Mouse (Mus musculus): Measurements from ENCODE around the gene Emid1. TPM values are rescaled to one million over a fixed set of nuclear protein-coding genes. Genes with fewer than 3 reads are reported as not detected.

Emid1 gene
- 8.6 and 9.3 TPM in 2 replicates for polyA plus RNA-seq (2015; fragmentation: Nextera tagmentation; extraction: Ambion mirVana)

GRCm38 (mm10) chr11:5151680-5152337 lies at the start of gene Emid1:
Emid1 (minus strand) TSS chr11:5152257.
- WGBS: 2% methylated on average over 38 of the region's 53 CpGs
- peak within 1 kb of the TSS; percentile 96 for H3K4me2 ChIP-seq
- H3K27ac ChIP-seq (replicated peaks): no peak within 1 kb of the TSS
- H3K9ac ChIP-seq: peak within 1 kb of the TSS; percentile 83
- H3K27me3 ChIP-seq (replicated peaks): peaks cover 36% of the 10 kb centered on the region
- H3K4me3 ChIP-seq: peak within 1 kb of the TSS; percentile 64
- no peaks in the 10 kb centered on the region for H3K36me3 ChIP-seq
- H3K9me3 ChIP-seq: no peaks in the 10 kb centered on the region
- ATAC-seq (ENCODE audit: extremely low read depth, insufficient number of reproducible peaks, low FRiP score, low TSS enrichment): no peak; the same call in 1 of the 2 replicates
- peaks cover 34% of the 10 kb centered on the region for H3K4me1 ChIP-seq

GRCm38 (mm10) chr11:5199879-5200278 lies 47.8 kb upstream of the Emid1 start:
- Histone ChIP-seq H3K4me1 (peaks cover 12% of the 10 kb centered on the region), H3K27ac (replicated peaks) (no peak overlapping the region), H3K9ac (no peak overlapping the region), H3K36me3 (peaks cover 87% of the 10 kb centered on the region), H3K4me2 (no peak overlapping the region), H3K27me3 (replicated peaks) (no peaks in the 10 kb centered on the region), H3K4me3 (no peak overlapping the region), H3K9me3 (no peaks in the 10 kb centered on the region)
- no peak for ATAC-seq (ENCODE audit: extremely low read depth, insufficient number of reproducible peaks, low FRiP score, low TSS enrichment)
- 70% methylated on average over 2 of the region's 2 CpGs for WGBS

GRCm38 (mm10) chr11:5197068-5197467 lies 45.0 kb upstream of the Emid1 start:
- Histone ChIP-seq H3K9ac (no peak overlapping the region), H3K4me1 (peaks cover 38% of the 10 kb centered on the region), H3K9me3 (no peaks in the 10 kb centered on the region), H3K27ac (replicated peaks) (0 out of 2 replicates have a peak overlapping the region, but pooled peaks have one; percentile 5), H3K4me2 (no peak overlapping the region), H3K4me3 (no peak overlapping the region), H3K27me3 (replicated peaks) (no peaks in the 10 kb centered on the region), H3K36me3 (peaks cover 69% of the 10 kb centered on the region)
- WGBS: 53% methylated on average over 5 of the region's 5 CpGs
- ATAC-seq (ENCODE audit: extremely low read depth, insufficient number of reproducible peaks, low FRiP score, low TSS enrichment): no peak

DNA sequence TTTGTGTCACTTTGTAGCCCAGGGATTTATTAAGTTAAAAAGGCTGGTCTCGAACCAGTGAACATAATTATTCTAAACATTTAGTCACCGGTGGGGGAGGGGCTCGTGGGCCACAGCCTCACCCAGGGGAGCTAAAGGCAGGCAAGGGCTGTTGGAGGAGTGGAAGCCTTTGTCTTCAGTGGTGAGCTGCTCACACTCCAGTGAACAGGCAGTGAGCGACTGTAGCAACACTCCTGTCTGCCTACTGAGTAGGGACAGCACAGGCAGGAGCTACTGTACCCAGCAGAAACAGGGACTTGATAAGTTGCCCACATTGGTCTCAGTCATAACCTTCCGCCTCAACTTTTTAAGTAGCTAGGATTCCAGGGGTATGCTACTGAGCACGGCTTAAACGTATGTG lies 44.5 kb upstream of the Emid1 start:
- 73% methylated on average over 7 of the region's 7 CpGs for WGBS
- Histone ChIP-seq H3K36me3 (peaks cover 65% of the 10 kb centered on the region), H3K4me3 (no peak overlapping the region), H3K4me2 (no peak overlapping the region), H3K9me3 (no peaks in the 10 kb centered on the region), H3K27me3 (replicated peaks) (no peaks in the 10 kb centered on the region), H3K27ac (replicated peaks) (0 out of 2 replicates have a peak overlapping the region, but pooled peaks have one; percentile 5), H3K4me1 (peaks cover 43% of the 10 kb centered on the region), H3K9ac (no peak overlapping the region)
- ATAC-seq (ENCODE audit: extremely low read depth, insufficient number of reproducible peaks, low FRiP score, low TSS enrichment): no peak

GRCm38 (mm10) chr11:5193576-5193881 lies 41.5 kb upstream of the Emid1 start:
- Histone ChIP-seq H3K27me3 (replicated peaks) (no peaks in the 10 kb centered on the region), H3K4me2 (no peak overlapping the region), H3K27ac (replicated peaks) (peak overlapping the region; percentile 63), H3K4me1 (peaks cover 60% of the 10 kb centered on the region), H3K36me3 (peaks cover 42% of the 10 kb centered on the region), H3K9ac (peak overlapping the region; percentile 48), H3K4me3 (no peak overlapping the region), H3K9me3 (no peaks in the 10 kb centered on the region)
- no peak for ATAC-seq (ENCODE audit: extremely low read depth, insufficient number of reproducible peaks, low FRiP score, low TSS enrichment)
- 10% methylated on average over 1 of the region's 1 CpGs for whole genome bisulfite sequencing

- no peak overlapping the region for H3K4me2 ChIP-seq
- peaks cover 60% of the 10 kb centered on the region for H3K4me1 ChIP-seq
- 65% methylated on average over 8 of the region's 8 CpGs for WGBS
- H3K27ac ChIP-seq (replicated peaks): peak overlapping the region; percentile 73
- H3K4me3 ChIP-seq: no peak overlapping the region
- H3K9ac ChIP-seq: peak overlapping the region; percentile 48
- H3K36me3 ChIP-seq: peaks cover 37% of the 10 kb centered on the region
- H3K27me3 ChIP-seq (replicated peaks): no peaks in the 10 kb centered on the region
- no peaks in the 10 kb centered on the region for H3K9me3 ChIP-seq
- ATAC-seq (ENCODE audit: extremely low read depth, insufficient number of reproducible peaks, low FRiP score, low TSS enrichment): no peak
These were observed 41.0 kb upstream of the Emid1 start for GRCm38 (mm10) chr11:5192840-5193575.

DNA sequence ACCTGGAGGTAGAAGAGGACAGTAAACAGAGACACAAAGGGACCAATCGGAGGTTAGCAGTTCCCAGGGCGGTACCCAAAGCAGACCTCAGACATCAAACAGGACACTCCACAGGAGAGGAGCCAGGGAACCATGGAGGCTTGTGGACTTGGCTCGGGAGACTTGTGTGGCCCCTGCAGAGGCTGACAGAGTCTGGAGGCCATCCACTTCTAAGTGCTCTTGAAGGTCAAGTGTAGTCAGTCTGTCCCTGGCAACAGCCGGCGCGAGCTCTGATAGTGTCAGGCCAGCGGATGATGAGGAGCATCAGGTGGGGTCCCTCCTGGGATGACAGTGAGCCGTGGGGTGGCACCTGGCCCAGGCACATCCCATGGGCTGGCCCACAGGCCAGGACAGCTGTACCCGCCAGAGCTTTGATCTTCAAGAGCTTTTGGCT lies 40.0 kb upstream of the Emid1 start:
- peak; percentile 30; the same call in 1 of the 2 replicates for ATAC-seq (ENCODE audit: extremely low read depth, insufficient number of reproducible peaks, low FRiP score, low TSS enrichment)

DNA sequence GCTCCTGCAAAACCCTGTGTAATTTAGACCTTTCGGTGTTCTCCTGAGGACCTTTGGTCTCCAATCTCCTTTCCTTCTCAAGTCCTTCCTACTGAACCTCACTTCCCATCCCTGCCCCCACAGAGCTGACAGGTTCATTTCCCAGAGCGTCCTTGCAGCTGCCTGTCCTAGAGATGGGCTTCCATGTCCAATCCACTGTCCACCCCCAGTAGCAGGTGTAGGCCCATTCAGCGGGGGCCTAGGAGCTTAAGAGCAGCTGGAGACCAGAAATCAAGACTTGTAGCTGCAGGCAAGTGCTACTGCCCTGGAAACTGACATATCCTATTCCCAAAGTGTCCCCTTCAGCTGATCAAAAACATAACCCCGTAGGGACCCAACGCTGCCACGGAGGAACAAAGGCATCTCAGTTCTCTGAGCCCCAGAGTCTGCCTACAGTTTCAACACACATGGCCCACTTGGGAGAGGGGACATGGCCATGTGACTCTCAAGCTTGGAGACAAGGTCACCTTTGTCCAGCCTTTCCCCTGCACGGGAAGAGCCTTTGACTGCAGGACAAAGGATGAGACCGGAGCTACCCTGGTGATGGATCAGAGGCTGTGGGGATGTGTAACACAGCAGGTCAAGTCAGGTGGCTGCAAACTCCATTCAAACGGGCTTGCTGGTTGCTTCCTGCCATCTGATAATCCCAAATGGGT lies 37.3 kb upstream of the Emid1 start:
- no peak for ATAC-seq (ENCODE audit: extremely low read depth, insufficient number of reproducible peaks, low FRiP score, low TSS enrichment)
- Histone ChIP-seq H3K27me3 (replicated peaks) (no peaks in the 10 kb centered on the region), H3K4me2 (no peak overlapping the region), H3K9ac (no peak overlapping the region), H3K4me1 (peaks cover 46% of the 10 kb centered on the region), H3K27ac (replicated peaks) (peak overlapping the region; percentile 46), H3K4me3 (no peak overlapping the region), H3K9me3 (no peaks in the 10 kb centered on the region), H3K36me3 (peaks cover 3% of the 10 kb centered on the region)
- 45% methylated on average over 9 of the region's 9 CpGs for WGBS

More for the DNA sequence above, 40.0 kb upstream of the Emid1 start:
- Histone ChIP-seq H3K27ac (replicated peaks) (peak overlapping the region; percentile 73), H3K27me3 (replicated peaks) (no peaks in the 10 kb centered on the region), H3K4me3 (no peak overlapping the region), H3K36me3 (peaks cover 28% of the 10 kb centered on the region), H3K9me3 (no peaks in the 10 kb centered on the region), H3K4me2 (no peak overlapping the region), H3K4me1 (peaks cover 55% of the 10 kb centered on the region), H3K9ac (peak overlapping the region; percentile 37; the same call in 1 of the 2 replicates)
- WGBS: 19% methylated on average over 9 of the region's 9 CpGs

- Histone ChIP-seq H3K27ac (replicated peaks) (no peak overlapping the region), H3K36me3 (no peaks in the 10 kb centered on the region), H3K9ac (no peak overlapping the region), H3K9me3 (no peaks in the 10 kb centered on the region), H3K4me2 (no peak overlapping the region), H3K4me1 (peaks cover 40% of the 10 kb centered on the region), H3K4me3 (no peak overlapping the region), H3K27me3 (replicated peaks) (no peaks in the 10 kb centered on the region)
- WGBS: 76% methylated on average over 4 of the region's 4 CpGs
- no peak for ATAC-seq (ENCODE audit: extremely low read depth, insufficient number of reproducible peaks, low FRiP score, low TSS enrichment)
These were observed 36.1 kb upstream of the Emid1 start for GRCm38 (mm10) chr11:5188170-5188569.

- Histone ChIP-seq H3K27ac (replicated peaks) (no peak overlapping the region), H3K9me3 (no peaks in the 10 kb centered on the region), H3K4me1 (peaks cover 18% of the 10 kb centered on the region), H3K9ac (no peak overlapping the region), H3K4me2 (no peak overlapping the region), H3K36me3 (no peaks in the 10 kb centered on the region), H3K4me3 (no peak overlapping the region), H3K27me3 (replicated peaks) (no peaks in the 10 kb centered on the region)
- 85% methylated on average over 9 of the region's 9 CpGs for WGBS
- no peak for ATAC-seq (ENCODE audit: extremely low read depth, insufficient number of reproducible peaks, low FRiP score, low TSS enrichment)
These were observed 32.8 kb upstream of the Emid1 start for GRCm38 (mm10) chr11:5184832-5185231.

GRCm38 (mm10) chr11:5184250-5184649 lies 32.2 kb upstream of the Emid1 start:
- H3K9ac ChIP-seq: no peak overlapping the region; the same call in 1 of the 2 replicates
- no peaks in the 10 kb centered on the region for H3K36me3 ChIP-seq
- H3K27ac ChIP-seq (replicated peaks): no peak overlapping the region
- 42% methylated on average over 9 of the region's 9 CpGs for WGBS
- no peaks in the 10 kb centered on the region for H3K9me3 ChIP-seq
- no peak for ATAC-seq (ENCODE audit: extremely low read depth, insufficient number of reproducible peaks, low FRiP score, low TSS enrichment)
- H3K4me1 ChIP-seq: peaks cover 18% of the 10 kb centered on the region
- no peak overlapping the region for H3K4me3 ChIP-seq
- no peaks in the 10 kb centered on the region for H3K27me3 ChIP-seq (replicated peaks)
- H3K4me2 ChIP-seq: no peak overlapping the region
